In the genomic region with DNA sequence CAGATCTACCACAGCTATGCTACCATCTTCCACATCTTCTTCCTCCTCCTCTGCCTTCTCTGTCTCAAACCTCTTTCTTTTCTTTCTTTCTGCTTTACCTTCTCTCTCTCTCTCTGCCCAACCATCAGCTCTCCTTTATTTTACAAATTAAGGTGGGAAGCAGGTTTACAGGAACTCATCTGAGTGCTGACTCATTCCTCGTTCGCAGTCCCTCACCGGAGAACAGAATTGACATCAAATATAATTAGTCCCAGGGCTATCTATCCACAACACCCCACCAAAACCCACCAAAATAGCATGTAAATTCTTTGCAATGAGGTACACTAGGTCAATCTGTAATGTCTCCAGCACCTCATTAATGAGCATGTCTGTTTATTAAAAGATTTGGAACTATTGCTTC, we compare ENCODE assay signal across 10 mouse cellular contexts. TPM values are rescaled to one million over a fixed set of nuclear protein-coding genes. Genes with fewer than 3 reads are reported as not detected.
DNase-seq lines count a peak whose midpoint lies in the region; ATAC-seq and TF ChIP-seq lines count a peak whose summit lies in the region.
"Had no signal": no experiment of that assay in that cellular context is flagged by ENCODE, and none has a peak within 500 bp of the region (broad histone marks: within the 10 kb centered on the region; RNA-seq: fewer than 3 reads in every experiment).

No protein-coding gene starts in this region.

- TF ChIP-seq EP300 in liver, postnatal 0 days (IDR thresholded peaks at IDR 0.05; ENCODE audit: low read depth) = no peak

- peak overlapping the region; percentile 70; the same call in 1 of the 2 replicates for H3K9ac ChIP-seq in heart, embryonic 13.5 days
- H3K9ac ChIP-seq in hindbrain, embryonic 12.5 days = no peak overlapping the region
- H3K9ac ChIP-seq in liver, postnatal 0 days (replicated peaks) = no peak overlapping the region

- H3K4me3 ChIP-seq in heart, embryonic 13.5 days = peak overlapping the region; percentile 37; the same call in 1 of the 2 replicates
- H3K4me3 ChIP-seq in E14TG2a.4 (replicated peaks; ENCODE audit: low read length) = peak overlapping the region; percentile 60
- 0 out of 2 replicates have a peak overlapping the region, but pooled peaks have one; percentile 5 for H3K4me3 ChIP-seq in hindbrain, embryonic 12.5 days
- no peak overlapping the region for H3K4me3 ChIP-seq in liver, postnatal 0 days (ENCODE audit: low read depth, low read length)
- H3K4me3 ChIP-seq: layer of hippocampus, adult 2 months had no signal

- no peak overlapping the region for H3K27ac ChIP-seq in heart, embryonic 13.5 days (replicated peaks)
- H3K27ac ChIP-seq in hindbrain, embryonic 12.5 days = no peak overlapping the region
- no peak overlapping the region for H3K27ac ChIP-seq in liver, postnatal 0 days (ENCODE audit: low read depth)
- H3K27ac ChIP-seq: layer of hippocampus, adult 2 months had no signal

- H3K36me3 ChIP-seq in heart, embryonic 13.5 days = peaks cover 1% of the 10 kb centered on the region; the same call in 1 of the 2 replicates
- H3K36me3 ChIP-seq in E14TG2a.4 (ENCODE audit: insufficient read depth, low read length) = no peaks in the 10 kb centered on the region
- 0 out of 2 replicates have a peak, but pooled peaks cover under 1% of the 10 kb centered on the region for H3K36me3 ChIP-seq in hindbrain, embryonic 12.5 days
- no peaks in the 10 kb centered on the region for H3K36me3 ChIP-seq in liver, postnatal 0 days (replicated peaks; ENCODE audit: insufficient read depth, low read length)

- peaks cover 30% of the 10 kb centered on the region for H3K4me1 ChIP-seq in heart, embryonic 13.5 days
- H3K4me1 ChIP-seq in E14TG2a.4 (replicated peaks; ENCODE audit: low read depth, low read length) = peaks cover 35% of the 10 kb centered on the region
- H3K4me1 ChIP-seq in hindbrain, embryonic 12.5 days = peaks cover 18% of the 10 kb centered on the region
- H3K4me1 ChIP-seq in liver, postnatal 0 days (ENCODE audit: insufficient read depth) = peaks cover 18% of the 10 kb centered on the region

- no peaks in the 10 kb centered on the region for H3K27me3 ChIP-seq in heart, embryonic 13.5 days (replicated peaks)
- no peaks in the 10 kb centered on the region for H3K27me3 ChIP-seq in E14TG2a.4 (ENCODE audit: insufficient read depth, low read length)
- no peaks in the 10 kb centered on the region for H3K27me3 ChIP-seq in hindbrain, embryonic 12.5 days
- H3K27me3 ChIP-seq in liver, postnatal 0 days (ENCODE audit: insufficient read depth, low read length) = no peaks in the 10 kb centered on the region

- no peak for DNase-seq in heart, adult 8-10 months (ENCODE audit: low spot score)
- DNase-seq in liver, postnatal 0 days = no peak
- DNase-seq in right cerebral cortex, postnatal 14 days = no peak
- no peak for DNase-seq in left cerebral cortex, adult 8-10 months (ENCODE audit: low spot score in 2 of 2)
- DNase-seq in adrenal gland, postnatal 14 days = no peak
- DNase-seq: cerebellum, adult 11-12 months had no signal

- no peak for TF ChIP-seq CTCF in E14TG2a.4 (conservative IDR thresholded peaks at IDR 0.05; ENCODE audit: low read length)
- no peak for TF ChIP-seq CTCF in liver, postnatal 0 days (IDR thresholded peaks at IDR 0.05; ENCODE audit: low read depth)

- H3K4me2 ChIP-seq in heart, embryonic 13.5 days = peak overlapping the region; percentile 65
- H3K4me2 ChIP-seq in hindbrain, embryonic 12.5 days (replicated peaks) = peak overlapping the region; percentile 40; the same call in 1 of the 2 replicates
- peak overlapping the region; percentile 53 for H3K4me2 ChIP-seq in liver, postnatal 0 days (ENCODE audit: low read depth, low read length)

- ATAC-seq in heart, embryonic 13.5 days (ENCODE audit: extremely low read depth, insufficient number of reproducible peaks, low FRiP score, low TSS enrichment) = no peak
- ATAC-seq in hindbrain, embryonic 12.5 days (ENCODE audit: low FRiP score) = no peak
- no peak for ATAC-seq in liver, postnatal 0 days

- H3K9me3 ChIP-seq in heart, embryonic 13.5 days = no peaks in the 10 kb centered on the region
- no peaks in the 10 kb centered on the region for H3K9me3 ChIP-seq in E14TG2a.4 (ENCODE audit: low read length)
- no peaks in the 10 kb centered on the region for H3K9me3 ChIP-seq in hindbrain, embryonic 12.5 days (replicated peaks)
- no peaks in the 10 kb centered on the region for H3K9me3 ChIP-seq in liver, postnatal 0 days (ENCODE audit: low read length)

- WGBS in heart, embryonic 13.5 days = 83% methylated on average over 3 of the region's 3 CpGs
- WGBS in hindbrain, embryonic 12.5 days = 80% methylated on average over 3 of the region's 3 CpGs
- WGBS in liver, postnatal 0 days (ENCODE audit: insufficient replicate concordance) = 60% methylated on average over 3 of the region's 3 CpGs

RNA-seq across cellular contexts. Expression of gene L3hypdh, which starts 3.3 kb away (rescaled TPM):
- polyA plus RNA-seq in heart, embryonic 13.5 days (2015; fragmentation: Nextera tagmentation; extraction: Ambion mirVana) = 16.8 and 20.4 TPM in 2 replicates
- 1 to 10 TPM; 4.9 to 9.1 (median 8.1) TPM for total RNA-seq in heart, adult 8-10 months (2022)
- polyA plus RNA-seq in hindbrain, embryonic 12.5 days (2016; fragmentation: Nextera tagmentation; extraction: Ambion mirVana) = 11.1 and 11.4 TPM in 2 replicates
- polyA plus RNA-seq in liver, postnatal 0 days (2015; fragmentation: Nextera tagmentation; extraction: Ambion mirVana) = 19.2 and 20.2 TPM in 2 replicates
- total RNA-seq in left cerebral cortex, adult 8-10 months (2022) = 1 to 10 TPM; 2.2 to 4.5 (median 3.2) TPM
- 29.9 and 31.3 TPM in 2 replicates for total RNA-seq in adrenal gland, postnatal 14 days (2021)

RNA-seq across cellular contexts. Expression of gene Jkamp, which starts 3.4 kb away (rescaled TPM):
- polyA plus RNA-seq in heart, embryonic 13.5 days (2015; fragmentation: Nextera tagmentation; extraction: Ambion mirVana) = 72.5 and 82.9 TPM in 2 replicates
- 10 to 100 TPM; 21.1 to 24.8 (median 22.8) TPM for total RNA-seq in heart, adult 8-10 months (2022)
- polyA plus RNA-seq in hindbrain, embryonic 12.5 days (2016; fragmentation: Nextera tagmentation; extraction: Ambion mirVana) = 91.5 and 98.2 TPM in 2 replicates
- 28.1 and 28.6 TPM in 2 replicates for polyA plus RNA-seq in liver, postnatal 0 days (2015; fragmentation: Nextera tagmentation; extraction: Ambion mirVana)
- total RNA-seq in left cerebral cortex, adult 8-10 months (2022) = 10 to 100 TPM; 47.1 to 57.3 (median 55.3) TPM
- total RNA-seq in adrenal gland, postnatal 14 days (2021) = 38.3 and 41.0 TPM in 2 replicates

RNA-seq across cellular contexts. Expression of gene Gpr135, which starts 11.0 kb away (rescaled TPM):
- polyA plus RNA-seq in heart, embryonic 13.5 days (2015; fragmentation: Nextera tagmentation; extraction: Ambion mirVana) = 0.43 and 0.60 TPM in 2 replicates
- total RNA-seq in heart, adult 8-10 months (2022) = under 1 TPM; 0.26 to 0.41 (median 0.31) TPM
- polyA plus RNA-seq in hindbrain, embryonic 12.5 days (2016; fragmentation: Nextera tagmentation; extraction: Ambion mirVana) = 1.7 and 2.2 TPM in 2 replicates
- 0.60 and 0.75 TPM in 2 replicates for polyA plus RNA-seq in liver, postnatal 0 days (2015; fragmentation: Nextera tagmentation; extraction: Ambion mirVana)
- total RNA-seq in left cerebral cortex, adult 8-10 months (2022) = 10 to 100 TPM; 13.7 to 16.2 (median 14.6) TPM
- 3.9 and 5.0 TPM in 2 replicates for total RNA-seq in adrenal gland, postnatal 14 days (2021)
